Mouse (Mus musculus) left cerebral cortex, adult 8-10 months (tissue): ENCODE measurements around the gene Adamts12. TPM values are rescaled to one million over a fixed set of nuclear protein-coding genes. Genes with fewer than 3 reads are reported as not detected.

Experiments used
- DNase-seq, 2 experiments: peaks; one replicate each; pipeline ENCODE4 v3.0.0; 2022; ENCODE audit warnings: low spot score in 2 of 2
- total RNA-seq, 4 experiments: library from RNA; stranded (reverse); gene quantifications; 2 replicates each; pipeline ENCODE4 v1.2.4; 2022

Adamts12 gene
- under 1 TPM; 0.23 to 0.39 (median 0.25) TPM for total RNA-seq

DNA sequence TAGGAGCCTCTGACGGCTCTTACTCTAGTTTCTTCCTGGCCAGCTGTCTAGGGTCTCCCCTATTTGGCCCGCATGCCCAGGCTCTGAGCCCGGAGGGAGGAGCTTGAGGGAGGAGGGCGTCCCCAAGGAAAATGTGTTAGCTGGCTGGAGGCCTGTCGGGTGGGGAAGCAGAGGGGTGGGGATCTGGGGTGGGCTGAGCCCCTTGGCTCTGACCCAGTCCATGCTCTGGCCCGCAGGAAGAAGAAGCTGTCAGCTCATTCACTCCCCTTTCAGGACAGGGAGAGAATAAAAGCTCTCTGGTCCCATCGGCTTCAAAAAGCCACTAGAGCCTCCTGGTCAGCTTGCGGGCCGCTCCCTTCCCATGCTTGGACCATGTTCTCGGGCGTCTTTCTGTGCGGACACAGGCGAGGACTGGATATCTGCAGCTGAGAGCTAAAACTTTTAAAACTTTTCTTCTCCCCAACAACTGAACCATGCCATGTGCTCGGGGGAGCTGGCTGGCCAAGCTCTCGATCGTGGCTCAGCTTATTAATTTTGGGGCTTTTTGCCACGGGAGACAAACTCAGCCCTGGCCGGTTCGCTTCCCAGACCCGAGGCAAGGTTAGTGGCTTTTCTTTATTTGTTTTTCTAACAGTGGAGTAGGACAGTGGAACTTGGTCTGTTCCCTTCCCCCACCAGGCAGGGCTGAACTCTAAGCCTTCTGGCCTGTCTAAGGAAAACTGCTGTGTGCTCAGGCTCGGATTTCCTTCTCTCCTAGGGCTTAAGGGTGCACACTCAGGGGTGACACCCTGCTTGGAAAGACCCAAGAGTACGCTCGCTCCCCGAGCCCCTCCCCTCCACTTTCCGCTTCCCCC lies at the start of gene Adamts12:
Gene Adamts12, plus strand, starts transcription at position 233 of the 854 bp plus-strand sequence.
- no peak for DNase-seq

DNA sequence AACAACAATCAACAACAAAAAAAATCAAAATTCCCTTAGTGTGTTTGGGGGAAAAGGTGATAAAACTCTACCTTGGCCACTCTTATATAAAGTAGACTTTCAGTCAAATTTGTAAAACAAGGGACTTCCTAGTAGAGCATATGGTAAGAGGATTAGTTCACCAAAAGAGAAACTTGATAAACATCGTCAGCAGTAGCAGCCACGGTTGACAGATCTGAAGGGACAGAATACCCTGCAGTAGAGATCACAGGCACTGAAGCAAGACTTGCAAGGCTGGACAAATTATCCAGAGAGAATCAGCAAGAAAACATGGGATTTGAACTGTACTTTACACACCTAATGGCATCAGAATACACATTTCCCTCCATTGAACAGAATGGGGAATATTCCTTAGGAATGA lies 49.7 kb upstream of the Adamts12 start:
- no peak for DNase-seq

GRCm38 (mm10) chr15:11026801-11027561 lies 37.6 kb upstream of the Adamts12 start:
- DNase-seq, result no peak

- DNase-seq, result no peak
Observed at GRCm38 (mm10) chr15:11030188-11030587, 34.4 kb upstream of the Adamts12 start.

GRCm38 (mm10) chr15:11035947-11036474 lies 28.6 kb upstream of the Adamts12 start:
- DNase-seq, result no peak

DNA sequence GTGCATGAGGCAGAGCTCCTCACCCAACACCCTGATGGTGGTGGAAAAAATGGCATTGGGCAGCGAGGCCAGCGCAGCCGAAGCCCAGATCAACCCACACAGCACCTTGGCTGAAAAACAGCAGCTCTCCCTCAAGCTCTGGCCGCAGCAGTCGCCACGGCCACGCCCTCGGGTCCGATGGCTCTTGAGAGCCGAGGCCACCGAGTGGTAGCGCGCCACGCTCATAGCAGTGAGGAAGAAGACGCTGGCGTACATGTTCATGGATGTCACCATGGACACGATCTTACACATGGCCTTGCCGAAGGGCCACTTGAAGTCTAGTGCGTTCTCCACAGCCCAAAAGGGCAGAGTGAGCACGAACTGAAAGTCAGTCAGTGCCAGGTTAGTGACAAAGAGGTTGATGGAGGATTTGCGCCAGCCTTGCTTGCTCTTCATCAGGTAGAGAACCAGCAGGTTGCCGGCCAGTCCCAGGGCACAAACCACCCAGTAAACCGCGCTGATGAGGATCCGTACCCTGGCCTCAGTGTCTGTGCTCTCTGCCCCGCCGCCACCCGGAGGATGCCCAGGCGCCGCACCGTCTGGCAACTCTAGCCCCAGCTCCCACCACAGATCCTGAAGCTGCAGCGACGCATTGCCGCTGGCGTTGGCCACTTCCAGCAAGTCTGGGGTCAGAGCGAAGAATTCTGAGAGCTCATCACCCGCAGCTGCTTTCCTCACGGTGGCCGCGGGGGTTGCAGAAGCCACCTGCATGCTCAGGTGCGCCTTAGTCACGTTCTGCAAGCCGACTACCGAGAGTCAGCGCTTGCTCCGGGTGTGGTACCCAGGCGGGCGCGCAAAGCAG lies 27.8 kb upstream of the Adamts12 start:
- peak in 1 of 2 experiments; percentile 10 for DNase-seq

GRCm38 (mm10) chr15:11037376-11037695 lies 27.3 kb upstream of the Adamts12 start:
- peak in 1 of 2 experiments; percentile 14 for DNase-seq

DNA sequence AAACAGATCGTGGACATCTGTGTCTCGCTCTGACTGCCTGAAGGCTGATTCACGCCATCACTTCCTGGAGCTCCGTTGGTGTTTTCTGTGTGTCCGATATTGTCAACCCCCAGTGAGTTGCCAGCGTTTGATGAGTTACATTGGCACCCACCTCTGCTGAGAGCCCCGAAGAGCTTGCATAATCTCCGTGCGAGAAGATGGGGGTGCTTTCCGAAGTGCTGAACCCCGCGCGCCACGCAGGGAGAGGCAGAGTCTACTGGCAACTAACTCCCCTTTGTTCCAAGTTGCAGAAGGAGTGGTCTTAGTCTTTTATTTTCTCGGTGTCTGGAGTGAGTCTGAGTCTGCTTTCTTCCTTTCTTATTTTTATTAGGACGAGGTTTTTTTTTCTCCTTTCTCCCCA lies 26.9 kb upstream of the Adamts12 start, which contains the start of gene Rxfp3:
Gene Rxfp3, minus strand, starts transcription at position 281 of the 400 bp plus-strand sequence.
- DNase-seq, result peak in 1 of 2 experiments; percentile 8

GRCm38 (mm10) chr15:11038476-11038875 lies 26.1 kb upstream of the Adamts12 start:
- peak in 1 of 2 experiments; percentile 18 for DNase-seq

DNA sequence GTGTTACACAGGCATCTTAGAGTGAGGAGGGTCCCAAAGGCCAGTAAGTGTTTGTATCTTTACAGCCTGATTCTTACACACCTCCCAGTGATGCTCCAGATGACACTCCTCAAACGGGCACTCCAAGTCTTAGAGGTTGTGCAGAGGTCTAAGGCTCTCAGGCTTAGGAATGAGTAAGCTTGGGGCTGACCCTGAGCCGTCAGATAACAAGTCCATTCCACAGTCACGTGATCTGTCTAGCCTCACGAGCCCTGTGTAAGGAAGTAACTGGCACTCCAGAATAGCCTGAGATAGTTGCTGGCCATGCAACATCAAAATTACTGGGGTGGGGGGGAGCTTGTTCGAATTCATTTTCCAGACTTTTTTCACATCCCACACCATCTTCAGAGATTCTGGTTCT lies 24.5 kb upstream of the Adamts12 start:
- no peak for DNase-seq

DNA sequence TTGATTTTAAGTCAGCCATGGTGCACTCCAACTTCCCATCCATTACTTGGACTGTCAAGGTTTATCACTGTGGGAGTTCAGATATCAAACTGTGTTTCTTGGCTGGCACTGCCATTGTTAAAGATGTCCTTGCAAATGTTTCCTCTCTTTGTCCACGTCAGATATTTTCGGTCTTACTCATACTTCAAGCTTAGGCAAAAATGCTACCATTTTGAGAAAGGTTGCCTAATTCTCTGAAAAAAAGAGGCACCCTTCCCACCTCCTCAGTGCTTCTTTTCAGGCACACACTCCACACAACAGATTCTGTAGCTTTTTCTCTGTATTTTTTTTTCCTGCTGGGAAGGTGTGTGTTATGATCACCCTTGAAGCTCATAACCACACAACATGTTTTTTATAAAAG lies 23.4 kb upstream of the Adamts12 start:
- DNase-seq, result no peak

- no peak for DNase-seq
Observed at GRCm38 (mm10) chr15:11042828-11043227, 21.8 kb upstream of the Adamts12 start.

DNA sequence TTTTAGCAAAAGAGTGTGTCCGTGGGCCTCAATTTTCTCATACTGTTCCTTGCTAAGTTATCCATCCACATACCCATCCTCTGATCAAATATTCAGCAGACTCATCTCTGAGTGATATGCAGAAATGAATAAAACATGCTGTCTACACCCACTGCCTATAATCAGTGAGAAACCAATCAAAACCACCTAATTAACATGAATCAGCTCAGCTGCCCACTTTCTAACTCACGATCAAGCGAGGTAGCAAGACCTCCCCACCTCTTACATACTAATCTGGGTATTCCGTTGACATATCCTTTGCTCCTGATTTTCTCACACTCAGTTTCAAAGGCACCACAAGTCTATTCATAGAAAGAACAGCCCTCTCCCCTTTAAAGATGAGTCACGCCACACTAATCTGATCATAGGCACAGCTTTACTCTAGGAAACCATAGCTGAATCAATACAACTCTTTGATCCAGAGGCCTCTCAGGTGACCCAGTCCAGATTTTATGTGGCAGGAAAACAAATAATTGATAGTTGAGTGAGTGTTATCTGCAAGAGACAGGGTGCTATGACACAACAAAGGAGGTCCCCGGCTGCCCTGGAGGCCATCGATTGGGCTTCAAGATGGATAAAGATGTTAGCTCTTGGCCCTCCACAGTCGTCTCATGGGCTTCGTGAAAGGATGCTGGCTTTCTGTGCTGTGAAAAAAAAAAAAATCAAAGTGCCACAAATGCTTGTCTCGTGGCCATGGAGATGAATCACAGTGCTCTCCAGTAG lies 10.7 kb upstream of the Adamts12 start:
- no peak for DNase-seq

DNA sequence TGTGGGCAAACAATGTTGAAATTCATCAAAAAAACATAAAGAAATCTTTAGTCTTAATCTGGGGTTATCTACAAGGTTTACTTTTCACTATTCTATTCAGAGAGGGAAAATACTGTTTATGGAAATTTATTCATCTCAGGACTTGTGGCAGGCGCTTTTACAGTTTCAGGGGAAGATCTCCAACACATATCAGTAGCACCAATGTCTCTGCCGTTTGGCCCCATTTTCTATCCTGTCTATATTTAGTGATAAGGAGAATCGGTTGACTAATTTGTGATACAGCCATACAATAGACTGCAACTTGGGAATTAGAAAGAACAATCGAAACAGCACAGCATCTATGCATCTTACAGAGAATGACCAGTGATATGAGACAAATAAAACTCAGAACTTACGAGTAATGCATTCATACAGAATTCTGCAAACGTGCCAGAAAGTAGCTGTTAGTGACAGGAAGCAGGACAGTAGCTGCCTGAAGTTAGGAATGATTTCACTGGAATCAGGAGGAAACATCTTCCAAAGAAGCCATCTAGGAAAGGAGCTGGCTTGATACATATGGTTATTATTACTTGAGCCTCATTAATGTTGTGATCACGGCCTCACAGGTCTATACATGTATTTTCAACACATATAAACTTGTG lies 10.0 kb upstream of the Adamts12 start:
- no peak for DNase-seq

- no peak for DNase-seq
Observed at GRCm38 (mm10) chr15:11062903-11063302, 1.7 kb upstream of the Adamts12 start.

DNA sequence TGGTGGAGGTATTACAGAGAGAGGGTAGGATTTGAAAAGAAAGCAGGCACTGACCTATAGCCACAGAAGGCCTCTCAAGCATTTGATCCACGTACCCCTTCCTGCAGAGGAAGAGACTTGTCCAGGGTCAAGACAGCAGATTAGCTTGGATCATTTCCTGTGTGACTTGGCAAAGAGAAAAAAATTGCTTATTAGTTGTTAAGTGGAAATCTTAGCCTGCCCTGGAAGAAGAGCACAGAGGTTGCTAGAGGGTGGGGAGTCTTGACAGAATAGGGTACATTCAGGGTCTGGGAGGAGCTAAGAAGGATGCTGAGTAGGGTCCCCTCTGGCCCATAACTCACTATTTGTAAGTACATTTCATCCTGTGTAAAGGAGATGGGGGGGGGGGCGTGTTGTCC lies 431 bp upstream of the Adamts12 start:
- no peak for DNase-seq

- DNase-seq, result no peak
Observed at GRCm38 (mm10) chr15:11065528-11066171, 1.1 kb downstream of the Adamts12 start.

- DNase-seq, result no peak
Observed at GRCm38 (mm10) chr15:11066299-11066698, 1.7 kb downstream of the Adamts12 start.

- no peak for DNase-seq
Observed at GRCm38 (mm10) chr15:11067891-11068290, 3.3 kb downstream of the Adamts12 start.
